Mouse (Mus musculus): ENCODE results near the gene Supt3. TPM values are rescaled to one million over a fixed set of nuclear protein-coding genes. Genes with fewer than 3 reads are reported as not detected.

The Supt3 gene
- polyA plus RNA-seq, 1 experiment from 2014 or later: 24.1 TPM

DNA sequence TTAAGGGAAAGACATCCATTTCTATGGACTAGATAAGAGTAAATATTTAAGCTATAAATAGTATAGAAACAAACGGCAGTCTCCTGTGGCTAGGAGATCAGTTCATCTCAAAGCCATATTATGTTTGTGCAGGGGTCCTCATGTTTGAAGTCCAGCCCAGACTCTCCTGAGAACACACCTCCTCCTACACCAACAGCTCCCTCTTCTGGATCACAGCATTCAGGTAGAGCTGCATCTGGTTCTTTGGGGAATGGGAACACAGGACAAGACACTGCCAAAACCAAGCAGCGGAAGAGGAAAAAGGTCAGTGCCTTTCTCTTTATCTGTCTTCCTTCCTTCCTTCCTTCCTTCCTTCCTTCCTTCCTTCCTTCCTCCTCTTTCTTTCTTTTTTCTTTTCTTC lies 264.1 kb downstream of the Supt3 start:
- no peaks in the 10 kb centered on the region for H3K27me3 ChIP-seq
- no peaks in the 10 kb centered on the region for H3K9me3 ChIP-seq
- no peaks in the 10 kb centered on the region for H3K36me3 ChIP-seq
- 94% methylated on average over 2 of the region's 2 CpGs for WGBS
- no peak overlapping the region for H3K4me2 ChIP-seq
- H3K4me1 ChIP-seq (replicated peaks): no peaks in the 10 kb centered on the region
- no peak overlapping the region for H3K4me3 ChIP-seq
- no peak for ATAC-seq (ENCODE audit: low FRiP score, low read depth)
- no peak overlapping the region for H3K27ac ChIP-seq (replicated peaks)
- H3K9ac ChIP-seq: no peak overlapping the region

DNA sequence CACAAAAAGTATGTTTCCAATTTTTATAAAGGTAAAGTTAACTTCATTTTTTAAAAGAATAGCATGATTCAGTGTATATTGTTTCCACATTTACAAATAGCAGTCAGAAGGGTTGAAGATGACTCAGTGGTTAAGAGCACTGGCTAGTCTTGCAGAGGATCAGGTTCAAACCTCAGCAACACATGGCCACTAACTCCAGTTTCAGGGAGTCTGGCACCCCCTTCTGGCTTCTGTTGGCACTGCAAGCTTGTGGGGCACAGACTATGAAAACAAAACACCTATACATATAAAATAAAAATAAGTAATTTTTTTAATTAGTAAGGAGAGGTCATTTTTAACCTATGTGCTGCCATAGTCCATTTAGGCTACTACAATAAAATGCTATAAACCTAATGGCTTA lies 268.9 kb downstream of the Supt3 start:
- H3K27me3 ChIP-seq: no peaks in the 10 kb centered on the region
- H3K27ac ChIP-seq (replicated peaks): no peak overlapping the region
- H3K36me3 ChIP-seq: no peaks in the 10 kb centered on the region
- no peaks in the 10 kb centered on the region for H3K9me3 ChIP-seq
- no peak overlapping the region for H3K4me2 ChIP-seq
- H3K4me1 ChIP-seq (replicated peaks): no peaks in the 10 kb centered on the region
- no peak overlapping the region for H3K9ac ChIP-seq
- H3K4me3 ChIP-seq: no peak overlapping the region
- no peak for ATAC-seq (ENCODE audit: low FRiP score, low read depth)

- Histone ChIP-seq H3K27me3 (no peaks in the 10 kb centered on the region), H3K9ac (no peak overlapping the region), H3K4me1 (replicated peaks) (no peaks in the 10 kb centered on the region), H3K36me3 (no peaks in the 10 kb centered on the region), H3K4me2 (no peak overlapping the region), H3K4me3 (no peak overlapping the region), H3K27ac (replicated peaks) (no peak overlapping the region), H3K9me3 (no peaks in the 10 kb centered on the region)
- WGBS: 97% methylated on average over 3 of the region's 3 CpGs
- ATAC-seq (ENCODE audit: low FRiP score, low read depth): no peak
Observed at GRCm38 (mm10) chr17:45046583-45046982, 269.6 kb downstream of the Supt3 start.

DNA sequence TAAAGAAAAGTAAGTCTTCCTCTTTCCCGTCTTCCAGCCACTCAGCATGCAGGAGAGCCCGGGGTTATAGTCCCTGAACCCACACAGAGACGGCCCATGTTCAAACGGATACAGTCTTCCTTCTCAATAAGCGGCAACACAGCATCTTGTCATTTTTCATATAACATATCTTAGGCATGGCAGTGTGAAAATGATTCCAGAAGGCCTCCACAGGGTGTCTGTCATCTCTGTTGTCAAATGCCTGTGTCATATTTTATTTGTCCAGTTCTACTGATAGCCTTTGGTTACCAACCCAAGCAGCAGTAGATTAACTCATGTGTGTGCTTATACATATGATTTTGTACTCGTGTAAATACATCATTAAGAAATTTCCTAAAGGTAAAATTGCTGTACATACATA lies 270.3 kb downstream of the Supt3 start:
- H3K4me1 ChIP-seq (replicated peaks): no peaks in the 10 kb centered on the region
- no peak overlapping the region for H3K4me3 ChIP-seq
- H3K9me3 ChIP-seq: no peaks in the 10 kb centered on the region
- H3K36me3 ChIP-seq: no peaks in the 10 kb centered on the region
- no peaks in the 10 kb centered on the region for H3K27me3 ChIP-seq
- no peak for ATAC-seq (ENCODE audit: low FRiP score, low read depth)
- 89% methylated on average over 6 of the region's 6 CpGs for WGBS
- no peak overlapping the region for H3K9ac ChIP-seq
- no peak overlapping the region for H3K27ac ChIP-seq (replicated peaks)
- H3K4me2 ChIP-seq: no peak overlapping the region

- WGBS: 74% methylated on average over 3 of the region's 3 CpGs
- H3K36me3 ChIP-seq: no peaks in the 10 kb centered on the region
- H3K4me3 ChIP-seq: no peak overlapping the region
- no peaks in the 10 kb centered on the region for H3K4me1 ChIP-seq (replicated peaks)
- H3K4me2 ChIP-seq: no peak overlapping the region
- no peaks in the 10 kb centered on the region for H3K27me3 ChIP-seq
- no peak for ATAC-seq (ENCODE audit: low FRiP score, low read depth)
- H3K27ac ChIP-seq (replicated peaks): no peak overlapping the region
- no peak overlapping the region for H3K9ac ChIP-seq
- H3K9me3 ChIP-seq: no peaks in the 10 kb centered on the region
Observed at GRCm38 (mm10) chr17:45051971-45052370, 275.0 kb downstream of the Supt3 start.

DNA sequence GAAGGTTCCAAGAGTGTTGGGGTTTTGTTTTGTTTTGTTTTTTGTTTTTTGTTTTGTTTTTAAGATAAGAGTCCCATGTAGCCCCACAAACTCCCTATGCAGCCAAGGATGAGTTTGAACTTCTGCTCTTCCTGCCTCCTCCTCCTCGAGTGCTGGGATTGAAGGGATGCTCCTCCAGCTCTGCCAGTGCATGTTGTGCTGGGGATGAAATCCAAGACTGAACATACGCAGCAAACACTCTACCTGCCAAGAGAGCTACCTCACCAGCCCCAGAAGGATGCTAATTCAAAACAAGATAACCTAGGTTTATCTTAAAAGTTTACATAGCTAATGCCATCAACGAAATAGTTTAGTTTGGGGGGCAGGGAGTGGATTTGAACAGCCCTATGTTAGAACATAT lies 276.4 kb downstream of the Supt3 start:
- no peaks in the 10 kb centered on the region for H3K27me3 ChIP-seq
- no peak for ATAC-seq (ENCODE audit: low FRiP score, low read depth)
- H3K9me3 ChIP-seq: no peaks in the 10 kb centered on the region
- H3K4me2 ChIP-seq: no peak overlapping the region
- no peak overlapping the region for H3K4me3 ChIP-seq
- H3K36me3 ChIP-seq: no peaks in the 10 kb centered on the region
- WGBS: 88% methylated on average over 3 of the region's 3 CpGs
- no peak overlapping the region for H3K27ac ChIP-seq (replicated peaks)
- no peaks in the 10 kb centered on the region for H3K4me1 ChIP-seq (replicated peaks)
- H3K9ac ChIP-seq: no peak overlapping the region

- Histone ChIP-seq H3K27me3 (no peaks in the 10 kb centered on the region), H3K9me3 (no peaks in the 10 kb centered on the region), H3K4me3 (no peak overlapping the region), H3K9ac (no peak overlapping the region), H3K36me3 (no peaks in the 10 kb centered on the region), H3K27ac (replicated peaks) (no peak overlapping the region), H3K4me1 (replicated peaks) (no peaks in the 10 kb centered on the region), H3K4me2 (no peak overlapping the region)
- 85% methylated on average over 4 of the region's 4 CpGs for WGBS
- ATAC-seq (ENCODE audit: low FRiP score, low read depth): no peak
Observed at GRCm38 (mm10) chr17:45054526-45054925, 277.6 kb downstream of the Supt3 start.

- ATAC-seq (ENCODE audit: low FRiP score, low read depth): no peak
- H3K4me3 ChIP-seq: no peak overlapping the region
- H3K27me3 ChIP-seq: no peaks in the 10 kb centered on the region
- H3K9ac ChIP-seq: no peak overlapping the region
- no peaks in the 10 kb centered on the region for H3K4me1 ChIP-seq (replicated peaks)
- WGBS: 89% methylated on average over 2 of the region's 2 CpGs
- no peaks in the 10 kb centered on the region for H3K36me3 ChIP-seq
- H3K9me3 ChIP-seq: no peaks in the 10 kb centered on the region
- H3K4me2 ChIP-seq: no peak overlapping the region
- H3K27ac ChIP-seq (replicated peaks): no peak overlapping the region
Observed at GRCm38 (mm10) chr17:45056894-45057293, 279.9 kb downstream of the Supt3 start.

GRCm38 (mm10) chr17:45057780-45058179 lies 280.8 kb downstream of the Supt3 start:
- H3K9ac ChIP-seq: no peak overlapping the region
- ATAC-seq (ENCODE audit: low FRiP score, low read depth): no peak
- no peak overlapping the region for H3K4me2 ChIP-seq
- 82% methylated on average over 6 of the region's 6 CpGs for WGBS
- no peaks in the 10 kb centered on the region for H3K4me1 ChIP-seq (replicated peaks)
- no peaks in the 10 kb centered on the region for H3K27me3 ChIP-seq
- no peaks in the 10 kb centered on the region for H3K9me3 ChIP-seq
- no peaks in the 10 kb centered on the region for H3K36me3 ChIP-seq
- no peak overlapping the region for H3K4me3 ChIP-seq
- H3K27ac ChIP-seq (replicated peaks): no peak overlapping the region

- H3K4me3 ChIP-seq: no peak overlapping the region
- H3K27me3 ChIP-seq: no peaks in the 10 kb centered on the region
- ATAC-seq (ENCODE audit: low FRiP score, low read depth): no peak
- no peak overlapping the region for H3K4me2 ChIP-seq
- H3K9me3 ChIP-seq: no peaks in the 10 kb centered on the region
- no peak overlapping the region for H3K9ac ChIP-seq
- WGBS: 49% methylated on average over 6 of the region's 6 CpGs
- no peaks in the 10 kb centered on the region for H3K4me1 ChIP-seq (replicated peaks)
- H3K27ac ChIP-seq (replicated peaks): no peak overlapping the region
- H3K36me3 ChIP-seq: no peaks in the 10 kb centered on the region
Observed at GRCm38 (mm10) chr17:45058566-45059363, 281.8 kb downstream of the Supt3 start.

GRCm38 (mm10) chr17:45063776-45064175 lies 286.8 kb downstream of the Supt3 start:
- Histone ChIP-seq H3K9me3 (no peaks in the 10 kb centered on the region), H3K27me3 (no peaks in the 10 kb centered on the region), H3K36me3 (no peaks in the 10 kb centered on the region), H3K27ac (replicated peaks) (no peak overlapping the region), H3K9ac (no peak overlapping the region), H3K4me1 (replicated peaks) (no peaks in the 10 kb centered on the region), H3K4me2 (no peak overlapping the region), H3K4me3 (no peak overlapping the region)
- WGBS: 86% methylated on average over 5 of the region's 5 CpGs
- no peak for ATAC-seq (ENCODE audit: low FRiP score, low read depth)

GRCm38 (mm10) chr17:45065465-45065864 lies 288.5 kb downstream of the Supt3 start:
- no peaks in the 10 kb centered on the region for H3K9me3 ChIP-seq
- H3K36me3 ChIP-seq: no peaks in the 10 kb centered on the region
- no peak for ATAC-seq (ENCODE audit: low FRiP score, low read depth)
- no peak overlapping the region for H3K27ac ChIP-seq (replicated peaks)
- H3K4me1 ChIP-seq (replicated peaks): no peaks in the 10 kb centered on the region
- no peaks in the 10 kb centered on the region for H3K27me3 ChIP-seq
- H3K9ac ChIP-seq: no peak overlapping the region
- H3K4me3 ChIP-seq: no peak overlapping the region
- WGBS: 88% methylated on average over 2 of the region's 2 CpGs
- H3K4me2 ChIP-seq: no peak overlapping the region

- Histone ChIP-seq H3K4me2 (no peak overlapping the region), H3K36me3 (no peaks in the 10 kb centered on the region), H3K4me3 (no peak overlapping the region), H3K4me1 (replicated peaks) (no peaks in the 10 kb centered on the region), H3K9ac (no peak overlapping the region), H3K27ac (replicated peaks) (no peak overlapping the region), H3K9me3 (no peaks in the 10 kb centered on the region), H3K27me3 (no peaks in the 10 kb centered on the region)
- ATAC-seq (ENCODE audit: low FRiP score, low read depth): no peak
- 92% methylated on average over 3 of the region's 3 CpGs for WGBS
Observed at GRCm38 (mm10) chr17:45067441-45067840, 290.5 kb downstream of the Supt3 start.

All from hindbrain, embryonic 15.5 days (tissue).